Mouse (Mus musculus) forebrain, embryonic 14.5 days (tissue): ENCODE measurements around the gene Zmynd8. TPM values are rescaled to one million over a fixed set of nuclear protein-coding genes. Genes with fewer than 3 reads are reported as not detected.
A peak's percentile ranks its signal among the peaks of the same experiment; 100 is the strongest.

Experiments used
- ATAC-seq: fragments of 200-750 bp; cut with Nextera tagmentation; 2 replicates; pipeline ENCODE4 v1.8.0; 2017; ENCODE audit warnings: mild to moderate bottlenecking, moderate library complexity
- DNase-seq: peaks from one replicate; pipeline ENCODE4 v3.0.0-alpha.2; 2015; ENCODE audit warnings: low spot score
- H3K27ac ChIP-seq: fragments of 300-500 bp; sonication (generic); 2 replicates; pipeline ENCODE4 v1.5.1; 2014; ENCODE audit warnings: low read depth, mild to moderate bottlenecking, control low read depth, low read length, moderate library complexity
- H3K27me3 ChIP-seq: fragments of 300-500 bp; sonication (generic); replicated peaks from 2 replicates; pipeline ENCODE4 v1.6.1; 2014; ENCODE audit warnings: low read length, control low read depth, mixed read lengths; ENCODE audit not compliant: control insufficient read depth, insufficient read depth
- H3K36me3 ChIP-seq: fragments of 300-500 bp; sonication (generic); 2 replicates; pipeline ENCODE4 v1.6.1; 2014; ENCODE audit warnings: low read length, control low read depth; ENCODE audit not compliant: control insufficient read depth, insufficient read depth
- H3K4me1 ChIP-seq: fragments of 300-500 bp; sonication (generic); 2 replicates; pipeline ENCODE4 v1.6.1; 2014; ENCODE audit warnings: antibody characterized with exemption, low read length, control low read depth; ENCODE audit not compliant: control insufficient read depth, insufficient read depth
- H3K4me2 ChIP-seq: fragments of 300-500 bp; sonication (generic); 2 replicates; pipeline ENCODE4 v1.6.1; 2014; ENCODE audit warnings: mild to moderate bottlenecking, control low read depth, low read length
- H3K4me3 ChIP-seq: fragments of 300-500 bp; sonication (generic); 2 replicates; pipeline ENCODE4 v1.5.1; 2014; ENCODE audit warnings: low read depth, low read length, control low read depth
- H3K9ac ChIP-seq: fragments of 300-500 bp; sonication (generic); 2 replicates; pipeline ENCODE4 v1.6.1; 2014; ENCODE audit warnings: mild to moderate bottlenecking, low read length, control low read depth, moderate library complexity
- H3K9me3 ChIP-seq: fragments of 300-500 bp; sonication (generic); replicated peaks from 2 replicates; pipeline ENCODE4 v1.6.1; 2016; ENCODE audit warnings: low read length, control low read depth, mixed read lengths; ENCODE audit not compliant: control insufficient read depth
- WGBS: fragments of 180-500 bp; shearing (Covaris S2); extraction: QIAGEN DNeasy Blood & Tissue Kit; methylation state at CpG from one replicate; pipeline ENCODE4 v1.1.7; 2014; 5-methylcytosine and 5-hydroxymethylcytosine counted together
- polyA plus RNA-seq: library from polyadenylated mRNA; unstranded; fragments of >200 nt; fragmentation: Nextera tagmentation; extraction: Ambion mirVana; gene quantifications from 2 replicates; pipeline ENCODE4 v1.2.1, GENCODE M21; 2014

The Zmynd8 gene
- polyA plus RNA-seq, 1 experiment from 2014 or later: 43.3 TPM

- DNase-seq: no peak
- no peak overlapping the region for H3K4me2 ChIP-seq
- no peaks in the 10 kb centered on the region for H3K27me3 ChIP-seq
- WGBS: 43% methylated on average over 15 of the region's 15 CpGs
- ATAC-seq: no peak
- H3K27ac ChIP-seq: no peak overlapping the region
- no peak overlapping the region; the same call in 1 of the 2 replicates for H3K9ac ChIP-seq
- no peaks in the 10 kb centered on the region for H3K9me3 ChIP-seq
- H3K36me3 ChIP-seq: no peaks in the 10 kb centered on the region
- H3K4me3 ChIP-seq: no peak overlapping the region
- 0 out of 2 replicates have a peak, but pooled peaks cover 2% of the 10 kb centered on the region for H3K4me1 ChIP-seq
Observed at GRCm38 (mm10) chr2:165906332-165906945, 7.6 kb upstream of the Zmynd8 start.

GRCm38 (mm10) chr2:165901127-165901384, 2.2 kb upstream of the Zmynd8 start:
- DNase-seq (no peak), ATAC-seq (no peak)
- no peaks in the 10 kb centered on the region for H3K36me3 ChIP-seq
- no peak overlapping the region for H3K4me2 ChIP-seq
- H3K4me3 ChIP-seq: no peak overlapping the region
- H3K4me1 ChIP-seq: peaks cover 8% of the 10 kb centered on the region; the same call in 1 of the 2 replicates
- H3K9ac ChIP-seq: no peak overlapping the region
- H3K27me3 ChIP-seq: no peaks in the 10 kb centered on the region
- 52% methylated on average over 3 of the region's 3 CpGs for WGBS
- H3K27ac ChIP-seq: no peak overlapping the region
- H3K9me3 ChIP-seq: no peaks in the 10 kb centered on the region

GRCm38 (mm10) chr2:165900351-165901126, 1.7 kb upstream of the Zmynd8 start:
- Histone ChIP-seq H3K36me3 (no peaks in the 10 kb centered on the region), H3K9ac (0 out of 2 replicates have a peak overlapping the region, but pooled peaks have one; percentile 6), H3K27ac (peak overlapping the region; percentile 46; the same call in 1 of the 2 replicates), H3K4me3 (no peak overlapping the region), H3K27me3 (no peaks in the 10 kb centered on the region), H3K4me2 (no peak overlapping the region; the same call in 1 of the 2 replicates), H3K4me1 (peaks cover 8% of the 10 kb centered on the region; the same call in 1 of the 2 replicates), H3K9me3 (no peaks in the 10 kb centered on the region)
- DNase-seq: peak; percentile 59
- WGBS: 17% methylated on average over 23 of the region's 23 CpGs
- ATAC-seq: peak; percentile 76

GRCm38 (mm10) chr2:165899923-165900322, 1.1 kb upstream of the Zmynd8 start:
- H3K4me2 ChIP-seq: no peak overlapping the region
- 32% methylated on average over 3 of the region's 3 CpGs for WGBS
- 0 out of 2 replicates have a peak overlapping the region, but pooled peaks have one; percentile 46 for H3K27ac ChIP-seq

GRCm38 (mm10) chr2:165899474-165899873, 658 bp upstream of the Zmynd8 start:
- Histone ChIP-seq H3K27ac (no peak overlapping the region), H3K9me3 (no peaks in the 10 kb centered on the region), H3K9ac (no peak overlapping the region), H3K4me3 (no peak overlapping the region), H3K4me1 (peaks cover 8% of the 10 kb centered on the region; the same call in 1 of the 2 replicates), H3K4me2 (no peak overlapping the region), H3K27me3 (no peaks in the 10 kb centered on the region), H3K36me3 (no peaks in the 10 kb centered on the region)
- DNase-seq (no peak), ATAC-seq (no peak)
- WGBS: 44% methylated on average over 6 of the region's 6 CpGs

More at GRCm38 (mm10) chr2:165899923-165900322, 1.1 kb upstream of the Zmynd8 start:
- no peak overlapping the region for H3K4me3 ChIP-seq
- no peak overlapping the region for H3K9ac ChIP-seq
- no peaks in the 10 kb centered on the region for H3K36me3 ChIP-seq
- H3K9me3 ChIP-seq: no peaks in the 10 kb centered on the region
- peaks cover 8% of the 10 kb centered on the region; the same call in 1 of the 2 replicates for H3K4me1 ChIP-seq
- ATAC-seq (peak; percentile 60), DNase-seq (peak; percentile 35)
- H3K27me3 ChIP-seq: no peaks in the 10 kb centered on the region

GRCm38 (mm10) chr2:165896171-165896570, 2.6 kb downstream of the Zmynd8 start:
- 84% methylated on average over 13 of the region's 13 CpGs for WGBS
- ATAC-seq: no peak
- Histone ChIP-seq H3K27ac (no peak overlapping the region), H3K4me1 (peaks cover 8% of the 10 kb centered on the region; the same call in 1 of the 2 replicates), H3K27me3 (no peaks in the 10 kb centered on the region), H3K9ac (no peak overlapping the region), H3K4me2 (no peak overlapping the region), H3K36me3 (no peaks in the 10 kb centered on the region), H3K9me3 (no peaks in the 10 kb centered on the region), H3K4me3 (no peak overlapping the region)
- DNase-seq: no peak

GRCm38 (mm10) chr2:165895687-165896086, 3.1 kb downstream of the Zmynd8 start:
- no peak overlapping the region for H3K4me3 ChIP-seq
- H3K9me3 ChIP-seq: no peaks in the 10 kb centered on the region
- H3K27ac ChIP-seq: no peak overlapping the region
- H3K4me1 ChIP-seq: peaks cover 8% of the 10 kb centered on the region; the same call in 1 of the 2 replicates
- H3K4me2 ChIP-seq: no peak overlapping the region
- ATAC-seq (no peak), DNase-seq (no peak)
- H3K9ac ChIP-seq: no peak overlapping the region
- no peaks in the 10 kb centered on the region for H3K36me3 ChIP-seq
- no peaks in the 10 kb centered on the region for H3K27me3 ChIP-seq
- 93% methylated on average over 4 of the region's 4 CpGs for WGBS

GRCm38 (mm10) chr2:165894533-165894932, 4.3 kb downstream of the Zmynd8 start:
- Histone ChIP-seq H3K27ac (no peak overlapping the region), H3K9ac (no peak overlapping the region), H3K4me3 (no peak overlapping the region), H3K9me3 (no peaks in the 10 kb centered on the region), H3K36me3 (no peaks in the 10 kb centered on the region), H3K27me3 (no peaks in the 10 kb centered on the region), H3K4me2 (no peak overlapping the region), H3K4me1 (no peaks in the 10 kb centered on the region)
- WGBS: 36% methylated on average over 3 of the region's 4 CpGs
- DNase-seq (no peak), ATAC-seq (no peak)

- 100% methylated on average over 3 of the region's 3 CpGs for WGBS
- no peak for ATAC-seq
Observed at GRCm38 (mm10) chr2:165893232-165893631, 5.6 kb downstream of the Zmynd8 start.

More at GRCm38 (mm10) chr2:165893232-165893631, 5.6 kb downstream of the Zmynd8 start:
- no peak for DNase-seq
- H3K4me3 ChIP-seq: no peak overlapping the region
- H3K4me1 ChIP-seq: peaks cover 12% of the 10 kb centered on the region
- no peak overlapping the region for H3K27ac ChIP-seq
- H3K36me3 ChIP-seq: no peaks in the 10 kb centered on the region
- no peak overlapping the region for H3K9ac ChIP-seq
- no peaks in the 10 kb centered on the region for H3K9me3 ChIP-seq
- H3K27me3 ChIP-seq: no peaks in the 10 kb centered on the region
- H3K4me2 ChIP-seq: no peak overlapping the region
